Mouse (Mus musculus) myocyte (in vitro differentiated cells): Measurements from ENCODE around the gene Cox5a. TPM values are rescaled to one million over a fixed set of nuclear protein-coding genes. Genes with fewer than 3 reads are reported as not detected.

Source experiments
- H3K27me3 ChIP-seq: one replicate; pipeline ENCODE4 v1.6.1; 2011; ENCODE audit not compliant: control insufficient read depth, insufficient read depth, insufficient read length
- H3K36me3 ChIP-seq: one replicate; pipeline ENCODE4 v1.6.1; 2011; ENCODE audit not compliant: control insufficient read depth, insufficient read depth
- H3K4me2 ChIP-seq: one replicate; pipeline ENCODE4 v1.6.1; 2011; ENCODE audit warnings: low read depth, control low read depth
- H3K4me3 ChIP-seq: one replicate; pipeline ENCODE4 v1.5.1; 2011; ENCODE audit warnings: mild to moderate bottlenecking, control low read depth, moderate library complexity
- H3K79me2 ChIP-seq: one replicate; pipeline ENCODE4 v1.6.1; 2011; ENCODE audit not compliant: control insufficient read depth, insufficient read depth
- H3ac ChIP-seq: one replicate; pipeline ENCODE4 v1.6.1; 2011; ENCODE audit not compliant: control insufficient read depth, insufficient read length
- CEBPB ChIP-seq: IDR thresholded peaks from 2 replicates; pipeline ENCODE4 v1.6.1; 2011; ENCODE audit warnings: mild to moderate bottlenecking, moderate library complexity; ENCODE audit not compliant: poor library complexity, insufficient read depth, severe bottlenecking
- E2F4 ChIP-seq: IDR thresholded peaks from one replicate; pipeline ENCODE4 v1.6.1; 2011; ENCODE audit warnings: mild to moderate bottlenecking, control low read depth, moderate library complexity; ENCODE audit not compliant: insufficient read depth
- MAX ChIP-seq: IDR thresholded peaks from one replicate; pipeline ENCODE4 v1.6.1; 2011; ENCODE audit warnings: low read depth, mild to moderate bottlenecking, control low read depth
- MYOD1 ChIP-seq, 3 experiments: IDR thresholded peaks; one replicate each; pipeline ENCODE4 v1.6.1; 2011; ENCODE audit warnings: control low read depth in 2 of 3, low read depth in 2 of 3, mild to moderate bottlenecking in 2 of 3, moderate library complexity in 1 of 3; ENCODE audit not compliant: insufficient read length in 2 of 3, control insufficient read depth in 1 of 3
- MYOG ChIP-seq, 3 experiments: IDR thresholded peaks; one replicate each; pipeline ENCODE4 v1.6.1; 2011; ENCODE audit warnings: control low read depth in 2 of 3, low read depth in 2 of 3, mild to moderate bottlenecking in 2 of 3; ENCODE audit not compliant: insufficient read length in 2 of 3, control insufficient read depth in 1 of 3, insufficient read depth in 1 of 3
- POLR2A ChIP-seq: IDR thresholded peaks from one replicate; pipeline ENCODE4 v1.6.1; 2011; ENCODE audit warnings: low read depth, mild to moderate bottlenecking, control low read depth, moderate library complexity; ENCODE audit not compliant: insufficient read length
- POLR2AphosphoS2 ChIP-seq: IDR thresholded peaks from one replicate; pipeline ENCODE4 v1.6.1; 2011; ENCODE audit warnings: low read depth, control low read depth; ENCODE audit not compliant: insufficient read length
- REST ChIP-seq: IDR thresholded peaks from one replicate; pipeline ENCODE4 v1.6.1; 2011; ENCODE audit warnings: mild to moderate bottlenecking, control low read depth, moderate library complexity; ENCODE audit not compliant: insufficient read depth, insufficient read length
- SRF ChIP-seq: IDR thresholded peaks from one replicate; pipeline ENCODE4 v1.6.1; 2011; ENCODE audit warnings: low read depth; ENCODE audit not compliant: control insufficient read depth, insufficient read length
- TCF12 ChIP-seq: IDR thresholded peaks from one replicate; pipeline ENCODE4 v1.6.1; 2011; ENCODE audit warnings: mild to moderate bottlenecking, control low read depth; ENCODE audit not compliant: poor library complexity, insufficient read depth, severe bottlenecking
- TCF3 ChIP-seq: IDR thresholded peaks from one replicate; pipeline ENCODE4 v1.6.1; 2011; ENCODE audit warnings: low read depth, control low read depth; ENCODE audit not compliant: insufficient read length
- USF1 ChIP-seq: IDR thresholded peaks from one replicate; pipeline ENCODE4 v1.6.1; 2011; ENCODE audit warnings: low read depth, mild to moderate bottlenecking, control low read depth, moderate library complexity
- polyA plus RNA-seq: library from polyadenylated mRNA; unstranded; fragments of >200 nt; fragmentation: generic; extraction: Trizol; gene quantifications from one replicate; pipeline ENCODE4 v1.2.1, GENCODE M21; 2012; ENCODE audit warnings: missing spikeins

Cox5a gene
- polyA plus RNA-seq, 1 experiment, result 780 TPM

DNA sequence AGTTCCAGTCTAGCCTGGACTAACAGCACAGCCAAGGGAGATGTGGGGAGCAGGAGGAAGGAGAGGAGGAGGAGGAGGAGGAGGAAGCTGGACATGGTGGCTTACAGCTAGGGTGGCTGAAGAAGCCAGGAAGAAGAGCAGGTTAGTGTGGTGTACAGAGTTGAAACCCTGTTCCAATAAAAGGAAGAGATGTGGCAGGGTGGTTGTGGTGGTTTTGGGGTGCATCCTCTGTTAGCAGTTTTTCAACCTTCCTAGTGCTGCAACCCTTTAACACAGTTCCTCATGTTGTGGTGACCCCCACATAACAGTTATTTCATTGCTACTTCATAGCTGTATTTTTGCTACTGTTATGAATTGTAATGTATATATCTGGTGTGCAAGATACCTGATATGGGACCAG is 3.4 kb downstream of the Cox5a start:
- Histone ChIP-seq H3ac (no peak overlapping the region), H3K4me2 (peak overlapping the region; percentile 37), H3K4me3 (no peak overlapping the region), H3K36me3 (peaks cover 10% of the 10 kb centered on the region), H3K27me3 (no peaks in the 10 kb centered on the region), H3K79me2 (peaks cover 79% of the 10 kb centered on the region)
- TF ChIP-seq CEBPB (no peak), REST (no peak), E2F4 (no peak), POLR2A (no peak), TCF12 (no peak), POLR2AphosphoS2 (no peak), TCF3 (no peak), SRF (no peak), MYOD1 (IDR thresholded peaks at IDR 0.05; ENCODE audit: control insufficient read depth in 1 of 3, insufficient read length in 2 of 3, low read depth in 2 of 3) (no peak), MAX (no peak), MYOG (IDR thresholded peaks at IDR 0.05; ENCODE audit: control insufficient read depth in 1 of 3, insufficient read depth in 1 of 3, insufficient read length in 2 of 3, low read depth in 2 of 3) (no peak), USF1 (no peak)

DNA sequence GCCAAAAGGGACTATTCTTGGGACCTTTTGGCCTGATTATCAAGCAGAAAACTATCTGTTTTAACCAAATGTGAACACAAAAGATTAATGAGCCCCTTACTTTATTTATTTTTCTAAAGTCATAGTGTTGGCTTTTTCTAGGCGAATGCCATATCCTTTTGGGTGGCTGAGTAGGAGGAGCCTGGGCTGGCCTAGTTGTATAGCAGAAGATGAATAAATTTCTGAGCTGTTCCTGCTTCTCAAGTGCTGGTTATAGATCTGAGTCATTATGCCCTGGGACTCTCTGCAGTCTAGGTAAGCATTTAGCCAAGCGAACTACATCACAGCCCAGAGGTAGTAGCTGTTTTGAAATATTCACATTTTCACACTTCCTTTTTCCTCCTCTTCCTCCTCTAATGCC is 4.4 kb downstream of the Cox5a start:
- Histone ChIP-seq H3K36me3 (peaks cover 19% of the 10 kb centered on the region), H3K4me3 (no peak overlapping the region), H3K27me3 (no peaks in the 10 kb centered on the region), H3ac (no peak overlapping the region), H3K4me2 (no peak overlapping the region), H3K79me2 (peaks cover 88% of the 10 kb centered on the region)
- TF ChIP-seq USF1 (no peak), TCF12 (no peak), REST (no peak), E2F4 (no peak), TCF3 (no peak), MYOG (IDR thresholded peaks at IDR 0.05; ENCODE audit: control insufficient read depth in 1 of 3, insufficient read depth in 1 of 3, insufficient read length in 2 of 3, low read depth in 2 of 3) (no peak), CEBPB (no peak), POLR2AphosphoS2 (no peak), SRF (no peak)

DNA sequence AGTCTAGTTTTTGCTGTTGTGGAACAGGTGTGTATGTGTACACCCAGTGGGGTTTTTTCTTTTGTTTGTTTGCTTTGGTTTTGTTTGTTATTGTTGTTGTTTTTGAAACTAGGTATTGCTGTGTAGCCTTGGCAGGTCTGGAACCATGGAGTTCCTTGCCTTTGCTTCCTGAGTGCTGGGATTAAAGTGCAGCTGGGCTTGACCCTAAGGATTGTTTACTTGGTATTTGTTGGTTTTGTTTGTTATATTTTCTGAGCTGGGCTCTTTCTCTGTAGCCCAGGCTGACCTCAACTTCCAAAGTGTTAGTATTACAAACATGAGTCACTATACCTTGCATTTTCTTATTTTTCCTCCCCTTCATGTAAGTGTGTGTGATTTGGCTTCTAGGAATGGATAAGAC is 5.4 kb downstream of the Cox5a start:
- Histone ChIP-seq H3K79me2 (peaks cover 88% of the 10 kb centered on the region), H3K4me2 (no peak overlapping the region), H3K4me3 (no peak overlapping the region), H3K36me3 (peaks cover 26% of the 10 kb centered on the region), H3K27me3 (no peaks in the 10 kb centered on the region), H3ac (no peak overlapping the region)
- no peak for TF ChIP-seq TCF12
- no peak for TF ChIP-seq POLR2AphosphoS2
- TF ChIP-seq TCF3, result no peak
- no peak for TF ChIP-seq MYOG (IDR thresholded peaks at IDR 0.05; ENCODE audit: control insufficient read depth in 1 of 3, insufficient read depth in 1 of 3, insufficient read length in 2 of 3, low read depth in 2 of 3)
- no peak for TF ChIP-seq MYOD1 (IDR thresholded peaks at IDR 0.05; ENCODE audit: control insufficient read depth in 1 of 3, insufficient read length in 2 of 3, low read depth in 2 of 3)

DNA sequence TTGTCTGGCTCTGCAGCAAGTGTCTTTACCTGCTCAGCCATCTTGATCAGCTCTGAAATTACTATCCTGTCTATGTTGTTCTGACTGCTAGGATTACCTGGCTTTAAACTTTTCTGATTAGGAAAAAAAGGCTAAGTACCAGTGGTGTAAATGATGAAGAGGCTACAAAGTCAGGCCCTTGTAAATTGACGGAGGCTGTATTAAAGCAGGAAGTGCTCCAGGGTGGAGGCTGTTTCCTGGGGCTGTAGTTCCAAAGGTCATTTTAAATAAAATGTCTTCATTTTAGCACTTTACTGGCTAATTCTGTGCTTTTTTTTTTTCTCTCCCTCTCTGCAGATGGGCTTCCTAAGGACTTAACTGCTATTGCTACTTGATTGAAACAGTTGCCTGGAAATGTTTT is 10.9 kb downstream of the Cox5a start:
- peaks cover 34% of the 10 kb centered on the region for H3K79me2 ChIP-seq
- no peak overlapping the region for H3K4me3 ChIP-seq
- TF ChIP-seq MAX (no peak), MYOG (IDR thresholded peaks at IDR 0.05; ENCODE audit: control insufficient read depth in 1 of 3, insufficient read depth in 1 of 3, insufficient read length in 2 of 3, low read depth in 2 of 3) (no peak), POLR2A (no peak), REST (no peak), POLR2AphosphoS2 (no peak), USF1 (no peak), TCF12 (no peak), MYOD1 (IDR thresholded peaks at IDR 0.05; ENCODE audit: control insufficient read depth in 1 of 3, insufficient read length in 2 of 3, low read depth in 2 of 3) (no peak), SRF (no peak), CEBPB (no peak), TCF3 (no peak), E2F4 (no peak)
- no peaks in the 10 kb centered on the region for H3K27me3 ChIP-seq
- H3ac ChIP-seq, result no peak overlapping the region
- peaks cover 44% of the 10 kb centered on the region for H3K36me3 ChIP-seq
- no peak overlapping the region for H3K4me2 ChIP-seq

DNA sequence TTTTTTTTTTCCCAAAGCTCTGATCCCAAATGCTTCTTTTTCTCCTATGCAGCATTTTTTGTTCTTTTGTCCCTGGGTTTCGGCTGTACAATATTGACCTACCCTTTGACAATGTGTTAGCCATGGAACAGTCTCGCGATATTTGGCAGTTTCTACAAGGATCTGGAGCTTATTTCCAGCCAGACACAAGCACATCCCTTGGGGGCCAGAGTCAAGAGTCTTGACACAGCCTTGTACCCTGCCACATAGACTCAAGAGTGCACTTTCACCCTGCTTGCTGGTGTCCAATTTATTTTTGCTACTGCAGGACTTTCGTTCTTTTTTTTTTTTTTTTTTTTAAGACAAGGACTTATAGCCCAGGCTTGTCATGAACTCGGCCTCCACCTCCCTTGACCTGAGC is 15.3 kb downstream of the Cox5a start:
- H3K36me3 ChIP-seq, result peaks cover 18% of the 10 kb centered on the region
- peak overlapping the region; percentile 90 for H3K4me3 ChIP-seq
- no peak for TF ChIP-seq CEBPB
- H3K4me2 ChIP-seq, result peak overlapping the region; percentile 88
- no peaks in the 10 kb centered on the region for H3K27me3 ChIP-seq
- peaks cover 8% of the 10 kb centered on the region for H3K79me2 ChIP-seq
- H3ac ChIP-seq, result no peak overlapping the region
